Mouse (Mus musculus): ENCODE data around the gene Hjurp. TPM values are rescaled to one million over a fixed set of nuclear protein-coding genes. Genes with fewer than 3 reads are reported as not detected.
"Not testable (repeated sequence)": the region's sequence is repeated elsewhere in the genome, so short reads cannot be mapped to it uniquely, and the experiment has no call there.

Gene Hjurp
- total and polyA plus RNA-seq, 3 experiments, result 52.9 to 327 (median 221) TPM

- Histone ChIP-seq H3K27me3 (ENCODE audit: insufficient read depth, low read length) (no peaks in the 10 kb centered on the region), H3K4me1 (ENCODE audit: insufficient read depth, low read depth, low read length) (no peaks in the 10 kb centered on the region), H3K9me3 (replicated peaks) (no peaks in the 10 kb centered on the region), H3K4me3 (ENCODE audit: low read depth, low read length) (no peak overlapping the region), H3K36me3 (replicated peaks) (no peaks in the 10 kb centered on the region)
- no peak for DNase-seq (ENCODE audit: low spot score)
- TF ChIP-seq POLR2AphosphoS5 (IDR thresholded peaks at IDR 0.05; ENCODE audit: insufficient replicate concordance, low read depth, low read length) (no peak), CTCF (IDR thresholded peaks at IDR 0.05; ENCODE audit: low read depth, low read length) (no peak), GATA2 (IDR thresholded peaks at IDR 0.05; ENCODE audit: borderline replicate concordance, low read depth, low read length) (no peak), TAL1 (conservative IDR thresholded peaks at IDR 0.05; ENCODE audit: low read depth, low read length) (no peak), GATA1 (IDR thresholded peaks at IDR 0.05; ENCODE audit: borderline replicate concordance, low read length) (no peak)
- no peak for ATAC-seq (ENCODE audit: extremely low read depth, insufficient number of reproducible peaks, low FRiP score, poor library complexity, severe bottlenecking)
Observed at GRCm38 (mm10) chr1:88227482-88227881, 50.0 kb downstream of the Hjurp start.

GRCm38 (mm10) chr1:88226670-88227379 lies 50.6 kb downstream of the Hjurp start, which contains the start of gene Mroh2a:
Gene Mroh2a (plus strand): TSS chr1:88226986.
- no peaks in the 10 kb centered on the region for H3K36me3 ChIP-seq (replicated peaks)
- H3K4me3 ChIP-seq (ENCODE audit: low read depth, low read length), result no peak within 1 kb of the TSS
- no peak for TF ChIP-seq CTCF (IDR thresholded peaks at IDR 0.05; ENCODE audit: low read depth, low read length)
- no peak for TF ChIP-seq TAL1 (conservative IDR thresholded peaks at IDR 0.05; ENCODE audit: low read depth, low read length)
- no peak for TF ChIP-seq POLR2AphosphoS5 (IDR thresholded peaks at IDR 0.05; ENCODE audit: insufficient replicate concordance, low read depth, low read length)
- H3K27me3 ChIP-seq (ENCODE audit: insufficient read depth, low read length), result no peaks in the 10 kb centered on the region
- H3K9me3 ChIP-seq (replicated peaks), result no peaks in the 10 kb centered on the region
- DNase-seq (ENCODE audit: low spot score) (no peak), ATAC-seq (ENCODE audit: extremely low read depth, insufficient number of reproducible peaks, low FRiP score, poor library complexity, severe bottlenecking) (no peak)
- H3K4me1 ChIP-seq (ENCODE audit: insufficient read depth, low read depth, low read length), result no peaks in the 10 kb centered on the region

GRCm38 (mm10) chr1:88225741-88226140 lies 51.7 kb downstream of the Hjurp start:
- H3K27me3 ChIP-seq (ENCODE audit: insufficient read depth, low read length), result no peaks in the 10 kb centered on the region
- no peak for ATAC-seq (ENCODE audit: extremely low read depth, insufficient number of reproducible peaks, low FRiP score, poor library complexity, severe bottlenecking)
- no peaks in the 10 kb centered on the region for H3K9me3 ChIP-seq (replicated peaks)
- H3K4me3 ChIP-seq (ENCODE audit: low read depth, low read length), result no peak overlapping the region
- H3K4me1 ChIP-seq (ENCODE audit: insufficient read depth, low read depth, low read length), result no peaks in the 10 kb centered on the region
- DNase-seq (ENCODE audit: low spot score), result no peak
- TF ChIP-seq CTCF (IDR thresholded peaks at IDR 0.05; ENCODE audit: low read depth, low read length), result no peak
- TF ChIP-seq POLR2AphosphoS5 (IDR thresholded peaks at IDR 0.05; ENCODE audit: insufficient replicate concordance, low read depth, low read length), result no peak
- no peak for TF ChIP-seq GATA1 (IDR thresholded peaks at IDR 0.05; ENCODE audit: borderline replicate concordance, low read length)
- H3K36me3 ChIP-seq (replicated peaks), result no peaks in the 10 kb centered on the region

- H3K27me3 ChIP-seq (ENCODE audit: insufficient read depth, low read length); H3K4me3 ChIP-seq (ENCODE audit: low read depth, low read length); H3K4me1 ChIP-seq (ENCODE audit: insufficient read depth, low read depth, low read length); H3K36me3 ChIP-seq (replicated peaks); ATAC-seq (ENCODE audit: extremely low read depth, insufficient number of reproducible peaks, low FRiP score, poor library complexity, severe bottlenecking); DNase-seq (ENCODE audit: low spot score); H3K9me3 ChIP-seq (replicated peaks): not testable (repeated sequence)
Observed at GRCm38 (mm10) chr1:88225301-88225700, 52.1 kb downstream of the Hjurp start.

GRCm38 (mm10) chr1:88224029-88224776 lies 53.2 kb downstream of the Hjurp start:
- Histone ChIP-seq H3K4me1 (ENCODE audit: insufficient read depth, low read depth, low read length) (no peaks in the 10 kb centered on the region), H3K36me3 (replicated peaks) (no peaks in the 10 kb centered on the region), H3K4me3 (ENCODE audit: low read depth, low read length) (no peak overlapping the region), H3K27me3 (ENCODE audit: insufficient read depth, low read length) (no peaks in the 10 kb centered on the region), H3K9me3 (replicated peaks) (no peaks in the 10 kb centered on the region)
- DNase-seq (ENCODE audit: low spot score) (no peak), ATAC-seq (ENCODE audit: extremely low read depth, insufficient number of reproducible peaks, low FRiP score, poor library complexity, severe bottlenecking) (no peak)
- no peak for TF ChIP-seq GATA1 (IDR thresholded peaks at IDR 0.05; ENCODE audit: borderline replicate concordance, low read length)
- no peak for TF ChIP-seq POLR2AphosphoS5 (IDR thresholded peaks at IDR 0.05; ENCODE audit: insufficient replicate concordance, low read depth, low read length)
- no peak for TF ChIP-seq CTCF (IDR thresholded peaks at IDR 0.05; ENCODE audit: low read depth, low read length)

- H3K4me3 ChIP-seq (ENCODE audit: low read depth, low read length), result no peak overlapping the region
- no peaks in the 10 kb centered on the region for H3K9me3 ChIP-seq (replicated peaks)
- TF ChIP-seq GATA2 (IDR thresholded peaks at IDR 0.05; ENCODE audit: borderline replicate concordance, low read depth, low read length), result no peak
- no peak for TF ChIP-seq CTCF (IDR thresholded peaks at IDR 0.05; ENCODE audit: low read depth, low read length)
- no peak for TF ChIP-seq POLR2AphosphoS5 (IDR thresholded peaks at IDR 0.05; ENCODE audit: insufficient replicate concordance, low read depth, low read length)
- no peak for TF ChIP-seq GATA1 (IDR thresholded peaks at IDR 0.05; ENCODE audit: borderline replicate concordance, low read length)
- TF ChIP-seq TAL1 (conservative IDR thresholded peaks at IDR 0.05; ENCODE audit: low read depth, low read length), result no peak
- DNase-seq (ENCODE audit: low spot score) (no peak), ATAC-seq (ENCODE audit: extremely low read depth, insufficient number of reproducible peaks, low FRiP score, poor library complexity, severe bottlenecking) (no peak)
- no peaks in the 10 kb centered on the region for H3K4me1 ChIP-seq (ENCODE audit: insufficient read depth, low read depth, low read length)
- H3K27me3 ChIP-seq (ENCODE audit: insufficient read depth, low read length), result no peaks in the 10 kb centered on the region
- no peaks in the 10 kb centered on the region for H3K36me3 ChIP-seq (replicated peaks)
Observed at GRCm38 (mm10) chr1:88223591-88223990, 53.8 kb downstream of the Hjurp start.

- not testable (repeated sequence) for H3K36me3 ChIP-seq (replicated peaks); ATAC-seq (ENCODE audit: extremely low read depth, insufficient number of reproducible peaks, low FRiP score, poor library complexity, severe bottlenecking); H3K4me1 ChIP-seq (ENCODE audit: insufficient read depth, low read depth, low read length); H3K9me3 ChIP-seq (replicated peaks); DNase-seq (ENCODE audit: low spot score); H3K27me3 ChIP-seq (ENCODE audit: insufficient read depth, low read length); H3K4me3 ChIP-seq (ENCODE audit: low read depth, low read length)
Observed at GRCm38 (mm10) chr1:88223011-88223515, 54.4 kb downstream of the Hjurp start.
